Mouse (Mus musculus) WW6 (cell line): Measurements from ENCODE around the gene Stard3.
A peak's percentile ranks its signal among the peaks of the same experiment; 100 is the strongest.

Source experiments
- DNase-seq: peaks from one replicate; pipeline ENCODE4 v3.0.0-alpha.2; 2013; ENCODE audit warnings: low read depth, low spot score

Gene Stard3

DNA sequence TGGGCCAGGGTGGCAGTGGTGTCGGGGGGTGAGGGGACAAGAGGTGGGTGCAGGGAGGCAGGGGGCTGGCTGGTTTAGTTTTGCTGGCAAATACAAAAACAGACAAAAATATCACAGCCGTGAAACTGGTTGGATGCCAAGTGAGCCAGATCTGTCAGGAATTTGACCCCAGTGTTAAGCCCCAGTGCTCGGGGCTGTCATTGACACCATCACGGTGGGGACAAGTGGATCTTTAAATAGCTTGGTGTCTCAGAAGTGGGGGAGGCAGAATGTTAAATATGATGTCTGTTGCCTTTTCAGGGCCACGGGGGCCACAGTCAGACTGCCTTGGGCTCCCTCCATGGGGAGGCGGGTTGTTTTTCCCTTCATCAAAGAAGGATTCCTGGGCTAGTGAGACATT lies 36.1 kb downstream of the Stard3 start:
- DNase-seq: no peak

DNA sequence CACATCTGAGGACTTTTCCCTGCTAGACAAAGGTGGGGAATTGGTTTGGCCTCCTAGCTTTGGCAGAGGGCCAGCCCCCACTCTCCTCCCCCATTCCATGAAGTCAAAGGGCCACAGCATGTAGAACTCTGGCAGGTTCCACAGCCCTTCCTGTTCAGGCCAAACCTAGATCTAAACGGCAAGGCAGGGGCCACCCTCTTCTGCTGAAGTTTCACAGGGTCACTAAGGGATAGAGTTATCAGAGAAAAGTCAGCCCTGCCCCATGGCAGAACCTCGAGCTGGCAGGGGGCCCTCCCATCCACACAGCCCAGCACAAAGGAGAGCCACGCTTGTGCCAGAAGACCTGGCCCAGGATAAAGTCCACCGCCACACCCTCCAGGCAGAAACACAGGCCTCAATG lies 36.9 kb downstream of the Stard3 start:
- DNase-seq: no peak

DNA sequence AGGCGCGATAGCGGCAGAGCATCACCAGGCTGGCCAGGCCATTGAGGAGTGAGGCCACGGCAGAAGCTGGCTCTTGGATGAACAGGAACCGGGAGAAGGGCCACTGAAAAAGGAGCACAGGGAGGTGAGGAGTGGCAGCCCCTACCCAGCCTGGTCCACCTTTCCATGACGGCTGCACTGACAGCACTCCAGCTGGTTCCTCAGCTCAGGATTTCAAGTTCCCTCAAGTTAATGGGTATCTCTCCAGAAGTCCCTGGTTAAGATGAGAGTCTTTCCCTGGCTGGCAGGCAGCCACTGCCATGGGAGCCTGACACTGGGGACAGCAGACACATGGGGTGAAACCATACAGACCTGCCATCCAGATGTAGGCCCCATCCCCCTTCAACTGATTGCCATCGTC lies 39.8 kb downstream of the Stard3 start:
- no peak for DNase-seq

DNA sequence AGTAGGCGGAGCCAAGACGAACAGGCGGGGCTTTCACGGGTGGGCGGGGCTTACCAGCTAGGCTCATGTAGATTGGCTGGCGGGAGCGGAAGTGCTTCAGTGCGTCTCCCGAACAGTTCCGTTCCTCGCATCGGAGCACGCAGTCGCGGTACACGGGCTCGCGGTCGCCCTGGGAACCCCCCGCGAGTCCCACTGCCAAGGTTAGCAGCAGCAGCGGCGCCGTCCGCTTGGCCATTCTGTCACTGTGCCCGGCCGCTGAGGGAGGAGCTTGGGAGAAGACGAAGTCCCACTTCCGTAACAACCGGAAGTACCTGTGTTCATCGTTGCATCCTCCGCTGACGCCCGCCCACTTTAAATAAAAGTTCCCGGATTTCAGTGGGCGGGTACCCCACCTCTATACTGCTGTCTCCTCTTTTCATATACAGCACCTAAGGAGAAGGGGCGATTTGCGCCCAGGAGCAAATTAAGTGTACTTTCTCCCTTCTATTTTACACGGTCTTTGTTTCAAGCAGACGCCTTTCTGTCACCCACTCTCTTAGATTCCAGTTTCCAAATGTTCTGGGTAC lies 42.1 kb downstream of the Stard3 start, which contains the start of gene Pgap3:
Pgap3 (minus strand) TSS at position 330 of the 566 bp plus-strand sequence.
- DNase-seq: peak; percentile 91

- DNase-seq: no peak
Observed at GRCm38 (mm10) chr11:98400816-98401215, 42.6 kb downstream of the Stard3 start.

GRCm38 (mm10) chr11:98406621-98407020 lies 48.5 kb downstream of the Stard3 start:
- DNase-seq: no peak

- DNase-seq: no peak
Observed at GRCm38 (mm10) chr11:98408872-98409271, 50.7 kb downstream of the Stard3 start.

GRCm38 (mm10) chr11:98409341-98409822 lies 51.2 kb downstream of the Stard3 start:
- DNase-seq: no peak

DNA sequence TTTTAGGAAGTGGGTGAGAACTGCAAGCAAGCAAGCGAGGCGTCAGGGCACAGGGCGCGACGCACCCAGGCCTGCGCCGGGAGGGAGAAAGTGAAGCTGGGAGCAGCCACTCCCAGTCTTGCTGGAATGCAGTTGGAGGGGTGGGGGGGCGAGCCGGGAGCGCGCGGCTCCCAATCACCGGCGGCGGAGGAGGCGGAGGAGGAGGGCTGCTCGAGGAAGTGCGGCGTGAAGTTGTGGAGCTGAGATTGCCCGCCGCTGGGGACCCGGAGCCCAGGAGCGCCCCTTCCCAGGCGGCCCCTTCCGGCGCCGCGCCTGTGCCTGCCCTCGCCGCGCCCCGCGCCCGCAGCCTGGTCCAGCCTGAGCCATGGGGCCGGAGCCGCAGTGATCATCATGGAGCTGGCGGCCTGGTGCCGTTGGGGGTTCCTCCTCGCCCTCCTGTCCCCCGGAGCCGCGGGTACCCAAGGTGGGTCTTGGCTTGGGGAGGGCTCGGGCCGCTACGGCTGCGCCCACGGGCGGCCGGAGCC lies 54.2 kb downstream of the Stard3 start, which contains the start of gene Erbb2:
Erbb2 (plus strand) TSS at position 198 of the 524 bp plus-strand sequence.
- DNase-seq: peak; percentile 78

- no peak for DNase-seq
Observed at GRCm38 (mm10) chr11:98412797-98413301, 54.7 kb downstream of the Stard3 start.

- no peak for DNase-seq
Observed at GRCm38 (mm10) chr11:98413731-98414130, 55.6 kb downstream of the Stard3 start.

DNA sequence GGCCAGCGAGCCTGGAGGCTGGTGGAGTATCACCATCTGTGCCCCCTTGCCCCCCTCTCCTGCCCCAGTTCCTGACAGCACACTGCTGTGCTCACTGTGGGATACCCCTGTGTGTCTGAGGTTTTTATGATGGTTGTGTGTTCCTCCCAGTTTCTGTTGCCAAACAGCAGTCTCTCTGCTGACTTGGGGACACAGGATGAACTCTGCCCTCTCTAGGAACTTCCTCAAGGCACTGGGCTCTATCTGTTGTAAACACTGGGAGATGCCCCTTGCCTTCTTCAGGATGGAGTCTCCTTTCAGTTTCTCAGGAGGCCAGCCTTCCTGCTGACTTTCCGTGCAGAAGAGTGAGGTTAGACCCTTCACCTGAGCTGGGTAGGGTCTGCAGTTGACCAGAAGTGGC lies 56.0 kb downstream of the Stard3 start:
- no peak for DNase-seq

DNA sequence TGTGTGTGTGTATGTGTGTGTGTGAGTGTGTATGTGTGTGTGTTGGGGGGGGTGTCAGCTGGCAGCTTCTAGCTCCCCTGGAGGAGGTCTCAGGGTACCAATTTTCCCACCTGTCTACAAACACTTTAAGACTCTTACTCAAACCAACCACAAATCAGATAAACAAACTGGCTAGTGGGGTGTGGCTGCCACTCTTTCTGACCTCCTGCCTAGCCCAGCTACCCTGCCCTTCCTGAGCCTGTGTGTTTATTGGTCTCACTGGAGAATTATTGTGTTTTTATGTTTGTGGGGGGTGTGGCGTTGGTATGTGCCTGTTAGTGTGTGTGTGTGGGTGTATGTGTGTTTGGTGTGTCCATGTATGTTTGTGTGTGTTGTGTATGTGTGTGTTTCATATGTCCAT lies 58.9 kb downstream of the Stard3 start:
- no peak for DNase-seq

- DNase-seq: no peak
Observed at GRCm38 (mm10) chr11:98418273-98418672, 60.1 kb downstream of the Stard3 start.

- DNase-seq: no peak
Observed at GRCm38 (mm10) chr11:98418939-98419547, 60.9 kb downstream of the Stard3 start.

DNA sequence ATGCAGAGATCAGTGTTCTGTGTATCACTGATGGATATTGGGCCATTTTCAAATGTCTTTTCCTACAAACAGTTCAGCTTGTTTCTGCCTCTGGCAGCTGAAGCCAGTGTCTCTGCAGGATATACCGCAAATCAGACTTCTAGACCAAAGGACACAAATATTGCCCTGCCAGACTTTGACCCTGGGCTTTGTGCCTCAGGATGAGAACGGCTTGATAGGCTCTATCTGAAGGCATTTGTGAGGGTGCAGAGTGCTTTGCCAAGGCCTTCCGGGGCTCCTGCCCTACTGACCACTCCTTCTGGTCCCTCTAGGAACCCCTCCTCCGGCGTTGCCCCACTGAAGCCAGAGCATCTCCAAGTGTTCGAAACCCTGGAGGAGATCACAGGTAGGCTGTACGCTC lies 68.4 kb downstream of the Stard3 start:
- no peak for DNase-seq

DNA sequence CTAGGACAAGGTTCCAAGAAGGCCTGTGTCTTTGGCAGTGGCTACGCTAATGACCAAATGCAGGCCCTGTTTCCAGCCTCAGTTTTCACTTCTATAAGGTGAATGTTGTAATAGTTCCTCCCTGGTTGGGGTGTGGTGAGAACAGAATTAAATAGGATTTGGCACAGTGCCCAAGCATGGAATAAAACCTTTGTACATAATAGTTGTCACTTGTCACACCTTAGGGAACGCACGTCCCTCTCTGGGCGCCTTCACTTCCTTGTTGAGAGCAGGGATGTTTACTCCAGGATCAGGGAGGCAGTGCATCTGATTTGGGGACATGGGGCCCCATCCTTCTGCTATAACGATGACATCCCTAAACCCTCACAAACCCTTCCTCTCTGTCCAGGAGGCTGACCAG lies 70.3 kb downstream of the Stard3 start:
- no peak for DNase-seq
